Mouse (Mus musculus): Measurements from ENCODE around the gene Hoxd9.

The Hoxd9 gene

GRCm38 (mm10) chr2:74697567-74698121, at the start of gene Hoxd9:
Gene Hoxd9, plus strand, starts transcription at chr2:74697727.
- no peak for DNase-seq (ENCODE audit: low spot score)

GRCm38 (mm10) chr2:74652996-74653340, 44.6 kb upstream of the Hoxd9 start:
- DNase-seq (ENCODE audit: low spot score), result no peak

- no peak for DNase-seq (ENCODE audit: low spot score)
These were observed 43.6 kb upstream of the Hoxd9 start for GRCm38 (mm10) chr2:74653781-74654535.

GRCm38 (mm10) chr2:74654743-74655419, 42.6 kb upstream of the Hoxd9 start:
- no peak for DNase-seq (ENCODE audit: low spot score)

- DNase-seq (ENCODE audit: low spot score), result no peak
These were observed 42.1 kb upstream of the Hoxd9 start for GRCm38 (mm10) chr2:74655420-74655781.

GRCm38 (mm10) chr2:74655821-74656631, 41.5 kb upstream of the Hoxd9 start:
- DNase-seq (ENCODE audit: low spot score), result no peak

- DNase-seq (ENCODE audit: low spot score), result no peak
These were observed 40.9 kb upstream of the Hoxd9 start for GRCm38 (mm10) chr2:74656632-74657021.

GRCm38 (mm10) chr2:74657251-74658023, 40.1 kb upstream of the Hoxd9 start:
- DNase-seq (ENCODE audit: low spot score), result no peak

- DNase-seq (ENCODE audit: low spot score), result no peak
These were observed 39.4 kb upstream of the Hoxd9 start for GRCm38 (mm10) chr2:74658024-74658666.

GRCm38 (mm10) chr2:74658667-74659371, 38.7 kb upstream of the Hoxd9 start:
- no peak for DNase-seq (ENCODE audit: low spot score)

- no peak for DNase-seq (ENCODE audit: low spot score)
These were observed 38.0 kb upstream of the Hoxd9 start, which contains the start of gene Evx2 for GRCm38 (mm10) chr2:74659507-74660005. Gene Evx2, minus strand, starts transcription at chr2:74659557.

GRCm38 (mm10) chr2:74660421-74661375, 36.8 kb upstream of the Hoxd9 start:
- DNase-seq (ENCODE audit: low spot score), result no peak

GRCm38 (mm10) chr2:74661685-74662084, 35.8 kb upstream of the Hoxd9 start:
- no peak for DNase-seq (ENCODE audit: low spot score)

GRCm38 (mm10) chr2:74663291-74663925, 34.1 kb upstream of the Hoxd9 start:
- DNase-seq (ENCODE audit: low spot score), result no peak

- DNase-seq (ENCODE audit: low spot score), result no peak
These were observed 31.1 kb upstream of the Hoxd9 start for GRCm38 (mm10) chr2:74666411-74666810.

- no peak for DNase-seq (ENCODE audit: low spot score)
These were observed 30.2 kb upstream of the Hoxd9 start for GRCm38 (mm10) chr2:74667191-74667841.

GRCm38 (mm10) chr2:74667842-74668357, 29.6 kb upstream of the Hoxd9 start, which contains the start of gene Hoxd13:
Gene Hoxd13, plus strand, starts transcription at chr2:74668310.
- DNase-seq (ENCODE audit: low spot score), result no peak

Measured in urinary bladder, postnatal 10 days (tissue).